Mouse (Mus musculus): ENCODE data around the gene Vmn2r41. TPM values are rescaled to one million over a fixed set of nuclear protein-coding genes. Genes with fewer than 3 reads are reported as not detected.
"Not testable (repeated sequence)": the region's sequence is repeated elsewhere in the genome, so short reads cannot be mapped to it uniquely, and the experiment has no call there.

Gene Vmn2r41
- not detected in 2 replicates for polyA plus RNA-seq (2015; fragmentation: Nextera tagmentation; extraction: Ambion mirVana)

DNA sequence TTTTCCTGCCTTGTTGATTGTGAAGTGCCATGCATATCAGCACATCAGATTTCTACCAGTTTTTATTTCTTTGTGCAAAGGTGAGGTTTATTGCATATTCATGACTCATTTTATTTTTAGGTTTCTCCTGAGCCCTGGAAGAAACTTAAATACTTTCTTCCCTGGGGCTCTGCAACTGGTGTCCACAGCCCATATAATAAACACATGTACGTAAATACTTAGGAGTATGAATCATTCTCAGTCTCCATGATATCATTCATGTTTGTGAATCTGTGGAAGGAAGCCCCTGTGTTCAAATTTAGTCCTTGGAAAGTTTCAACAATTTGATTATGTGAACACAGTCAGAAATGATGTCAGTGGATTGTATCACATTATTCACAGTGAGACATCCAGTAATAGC, at the start of gene Vmn2r41:
Gene Vmn2r41, minus strand, starts transcription at position 101 of the 400 bp plus-strand sequence.
- H3K9me3 ChIP-seq (ENCODE audit: control insufficient read depth, low read length); H3K36me3 ChIP-seq (ENCODE audit: control insufficient read depth, insufficient read depth, low read length); H3K4me2 ChIP-seq (ENCODE audit: low read depth, low read length); H3K4me1 ChIP-seq (ENCODE audit: control insufficient read depth, insufficient read depth, low read length); H3K9ac ChIP-seq (ENCODE audit: low read depth, low read length); ATAC-seq; H3K27me3 ChIP-seq (replicated peaks; ENCODE audit: control insufficient read depth, insufficient read depth, low read length); H3K27ac ChIP-seq (ENCODE audit: low read length); H3K4me3 ChIP-seq (ENCODE audit: low read length): not testable (repeated sequence)
- WGBS, result no CpG with 5 or more reads among the region's 1 CpGs

DNA sequence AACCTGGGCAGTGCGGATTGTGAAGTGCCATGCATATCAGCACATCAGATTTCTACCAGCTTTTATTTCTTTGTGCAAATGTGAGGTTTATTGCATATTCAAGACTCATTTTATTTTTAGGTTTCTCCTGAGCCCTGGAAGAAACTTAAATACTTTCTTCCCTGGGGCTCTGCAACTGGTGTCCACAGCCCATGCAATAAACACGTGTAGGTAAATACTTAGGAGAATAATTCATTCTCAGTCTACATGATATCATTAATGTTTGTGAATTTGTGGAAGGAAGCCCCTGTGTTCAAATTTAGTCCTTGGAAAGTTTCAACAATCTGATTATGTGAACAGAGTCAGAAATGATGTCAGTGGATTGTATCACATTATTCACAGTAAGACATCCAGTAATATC, 38.8 kb upstream of the Vmn2r41 start, which contains the start of gene Vmn2r42:
Gene Vmn2r42, minus strand, starts transcription at position 101 of the 400 bp plus-strand sequence.
- not testable (repeated sequence) for H3K27ac ChIP-seq (ENCODE audit: low read length); H3K4me1 ChIP-seq (ENCODE audit: control insufficient read depth, insufficient read depth, low read length); H3K36me3 ChIP-seq (ENCODE audit: control insufficient read depth, insufficient read depth, low read length); H3K27me3 ChIP-seq (replicated peaks; ENCODE audit: control insufficient read depth, insufficient read depth, low read length); H3K4me2 ChIP-seq (ENCODE audit: low read depth, low read length); H3K4me3 ChIP-seq (ENCODE audit: low read length); H3K9me3 ChIP-seq (ENCODE audit: control insufficient read depth, low read length); H3K9ac ChIP-seq (ENCODE audit: low read depth, low read length); ATAC-seq
- whole genome bisulfite sequencing, result no CpG with 5 or more reads among the region's 2 CpGs

DNA sequence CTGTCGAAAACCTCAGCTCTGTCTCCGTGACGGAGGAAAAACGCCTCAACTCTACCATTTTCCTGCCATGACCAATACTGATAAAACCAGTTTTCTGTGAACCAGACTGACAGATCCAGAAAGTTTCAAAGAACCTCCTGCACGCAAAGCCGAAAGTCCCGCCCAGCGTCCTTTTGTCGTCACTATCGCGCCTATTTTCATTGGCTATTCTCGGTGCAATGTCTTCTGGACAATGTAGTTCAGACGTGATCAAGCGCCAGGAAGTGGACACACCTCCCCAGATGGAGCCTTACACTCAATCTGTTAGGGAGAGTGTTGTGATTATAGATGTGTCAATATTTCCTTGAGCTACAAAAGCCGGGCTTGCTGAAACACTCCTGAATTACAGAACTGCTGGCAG, 68.6 kb downstream of the Vmn2r41 start:
- not testable (repeated sequence) for H3K4me2 ChIP-seq (ENCODE audit: low read depth, low read length); H3K27ac ChIP-seq (ENCODE audit: low read length); H3K4me1 ChIP-seq (ENCODE audit: control insufficient read depth, insufficient read depth, low read length); H3K9ac ChIP-seq (ENCODE audit: low read depth, low read length); ATAC-seq; H3K27me3 ChIP-seq (replicated peaks; ENCODE audit: control insufficient read depth, insufficient read depth, low read length); H3K4me3 ChIP-seq (ENCODE audit: low read length); H3K36me3 ChIP-seq (ENCODE audit: control insufficient read depth, insufficient read depth, low read length); H3K9me3 ChIP-seq (ENCODE audit: control insufficient read depth, low read length)
- WGBS, result 32% methylated on average over 11 of the region's 15 CpGs

Other genes with a start within 250 kb of the Vmn2r41 start
- not detected in 2 replicates for gene Vmn2r42, start 38.7 kb upstream of the Vmn2r41 start, polyA plus RNA-seq (2015; fragmentation: Nextera tagmentation; extraction: Ambion mirVana)
- gene Vmn2r43, start 98.9 kb upstream of the Vmn2r41 start, polyA plus RNA-seq (2015; fragmentation: Nextera tagmentation; extraction: Ambion mirVana), result not detected in 2 replicates
- gene Vmn2r44, start 221.7 kb upstream of the Vmn2r41 start, polyA plus RNA-seq (2015; fragmentation: Nextera tagmentation; extraction: Ambion mirVana), result not detected in 2 replicates